Mouse (Mus musculus): ENCODE measurements at regions not wholly inside any gene's neighbourhood (a gene's known extent, or its start where the extent isn't known, plus 50 kb on each side); places are given as distances from the start of the nearest gene placed in this dataset.

GRCm38 (mm10) chr6:31240051-31240450 is 158.5 kb upstream of the Mkln1 start:
- H3K36me3 ChIP-seq (ENCODE audit: control insufficient read depth, insufficient read depth, low read length), result no peaks in the 10 kb centered on the region
- ATAC-seq (replicated peaks; ENCODE audit: low FRiP score, low TSS enrichment, low read depth) (no peak), DNase-seq (ENCODE audit: low spot score) (no peak)
- H3K4me1 ChIP-seq (replicated peaks; ENCODE audit: control insufficient read depth, insufficient read depth, low read length), result no peaks in the 10 kb centered on the region
- H3K4me2 ChIP-seq (ENCODE audit: low read length), result no peak overlapping the region
- H3K4me3 ChIP-seq (ENCODE audit: low read depth, low read length), result no peak overlapping the region
- H3K9ac ChIP-seq (ENCODE audit: low read length), result no peak overlapping the region
- H3K27ac ChIP-seq (ENCODE audit: low read depth), result no peak overlapping the region
- 0 out of 2 replicates have a peak, but pooled peaks cover 2% of the 10 kb centered on the region for H3K27me3 ChIP-seq (replicated peaks; ENCODE audit: control insufficient read depth, insufficient read depth, low read length)
- no peaks in the 10 kb centered on the region for H3K9me3 ChIP-seq (ENCODE audit: control insufficient read depth, low read length)
- 10% methylated on average over 9 of the region's 9 CpGs for WGBS

- Histone ChIP-seq H3K9me3 (ENCODE audit: control insufficient read depth, low read length) (no peaks in the 10 kb centered on the region), H3K9ac (ENCODE audit: low read length) (no peak overlapping the region), H3K4me1 (replicated peaks; ENCODE audit: control insufficient read depth, insufficient read depth, low read length) (no peaks in the 10 kb centered on the region), H3K27ac (ENCODE audit: low read depth) (no peak overlapping the region), H3K27me3 (replicated peaks; ENCODE audit: control insufficient read depth, insufficient read depth, low read length) (no peaks in the 10 kb centered on the region), H3K4me2 (ENCODE audit: low read length) (no peak overlapping the region), H3K36me3 (ENCODE audit: control insufficient read depth, insufficient read depth, low read length) (no peaks in the 10 kb centered on the region), H3K4me3 (ENCODE audit: low read depth, low read length) (no peak overlapping the region)
- DNase-seq (ENCODE audit: low spot score) (no peak), ATAC-seq (replicated peaks; ENCODE audit: low FRiP score, low TSS enrichment, low read depth) (no peak)
- 49% methylated on average over 2 of the region's 2 CpGs for WGBS
These were observed 148.0 kb upstream of the Mkln1 start for GRCm38 (mm10) chr6:31250526-31250925.

- peak; percentile 50; the same call in 1 of the 2 replicates for ATAC-seq (replicated peaks; ENCODE audit: low FRiP score, low TSS enrichment, low read depth)
- 21% methylated on average over 15 of the region's 15 CpGs for WGBS
- Histone ChIP-seq H3K27me3 (replicated peaks; ENCODE audit: control insufficient read depth, insufficient read depth, low read length) (no peaks in the 10 kb centered on the region), H3K27ac (ENCODE audit: low read depth) (no peak overlapping the region), H3K9me3 (ENCODE audit: control insufficient read depth, low read length) (no peaks in the 10 kb centered on the region), H3K4me3 (ENCODE audit: low read depth, low read length) (no peak overlapping the region), H3K4me1 (replicated peaks; ENCODE audit: control insufficient read depth, insufficient read depth, low read length) (no peaks in the 10 kb centered on the region), H3K9ac (ENCODE audit: low read length) (no peak overlapping the region), H3K36me3 (ENCODE audit: control insufficient read depth, insufficient read depth, low read length) (no peaks in the 10 kb centered on the region), H3K4me2 (ENCODE audit: low read length) (peak overlapping the region; percentile 37)
- DNase-seq (ENCODE audit: low spot score), result peak; percentile 65
These were observed 145.1 kb upstream of the Mkln1 start for GRCm38 (mm10) chr6:31253251-31253935.

GRCm38 (mm10) chr6:31260645-31261345 is 137.7 kb upstream of the Mkln1 start:
- DNase-seq (ENCODE audit: low spot score) (no peak), ATAC-seq (replicated peaks; ENCODE audit: low FRiP score, low TSS enrichment, low read depth) (no peak)
- H3K36me3 ChIP-seq (ENCODE audit: control insufficient read depth, insufficient read depth, low read length), result no peaks in the 10 kb centered on the region
- H3K4me3 ChIP-seq (ENCODE audit: low read depth, low read length), result no peak overlapping the region
- H3K4me1 ChIP-seq (replicated peaks; ENCODE audit: control insufficient read depth, insufficient read depth, low read length), result no peaks in the 10 kb centered on the region
- WGBS, result 83% methylated on average over 10 of the region's 10 CpGs
- H3K4me2 ChIP-seq (ENCODE audit: low read length), result no peak overlapping the region
- H3K9ac ChIP-seq (ENCODE audit: low read length), result no peak overlapping the region
- no peak overlapping the region for H3K27ac ChIP-seq (ENCODE audit: low read depth)
- H3K9me3 ChIP-seq (ENCODE audit: control insufficient read depth, low read length), result no peaks in the 10 kb centered on the region
- no peaks in the 10 kb centered on the region for H3K27me3 ChIP-seq (replicated peaks; ENCODE audit: control insufficient read depth, insufficient read depth, low read length)

- Histone ChIP-seq H3K4me2 (ENCODE audit: low read length) (no peak overlapping the region), H3K27me3 (replicated peaks; ENCODE audit: control insufficient read depth, insufficient read depth, low read length) (no peaks in the 10 kb centered on the region), H3K9me3 (ENCODE audit: control insufficient read depth, low read length) (no peaks in the 10 kb centered on the region), H3K36me3 (ENCODE audit: control insufficient read depth, insufficient read depth, low read length) (no peaks in the 10 kb centered on the region), H3K4me3 (ENCODE audit: low read depth, low read length) (no peak overlapping the region), H3K9ac (ENCODE audit: low read length) (no peak overlapping the region), H3K4me1 (replicated peaks; ENCODE audit: control insufficient read depth, insufficient read depth, low read length) (no peaks in the 10 kb centered on the region), H3K27ac (ENCODE audit: low read depth) (no peak overlapping the region)
- ATAC-seq (replicated peaks; ENCODE audit: low FRiP score, low TSS enrichment, low read depth) (no peak), DNase-seq (ENCODE audit: low spot score) (no peak)
- 90% methylated on average over 15 of the region's 15 CpGs for WGBS
These were observed 136.6 kb upstream of the Mkln1 start for GRCm38 (mm10) chr6:31261797-31262540.

GRCm38 (mm10) chr6:31262651-31263050 is 135.9 kb upstream of the Mkln1 start:
- ATAC-seq (replicated peaks; ENCODE audit: low FRiP score, low TSS enrichment, low read depth), result no peak
- Histone ChIP-seq H3K9ac (ENCODE audit: low read length) (no peak overlapping the region), H3K36me3 (ENCODE audit: control insufficient read depth, insufficient read depth, low read length) (no peaks in the 10 kb centered on the region), H3K27me3 (replicated peaks; ENCODE audit: control insufficient read depth, insufficient read depth, low read length) (no peaks in the 10 kb centered on the region), H3K9me3 (ENCODE audit: control insufficient read depth, low read length) (no peaks in the 10 kb centered on the region), H3K4me1 (replicated peaks; ENCODE audit: control insufficient read depth, insufficient read depth, low read length) (no peaks in the 10 kb centered on the region), H3K4me2 (ENCODE audit: low read length) (no peak overlapping the region), H3K27ac (ENCODE audit: low read depth) (no peak overlapping the region), H3K4me3 (ENCODE audit: low read depth, low read length) (no peak overlapping the region)
- no peak for DNase-seq (ENCODE audit: low spot score)
- WGBS, result 84% methylated on average over 8 of the region's 8 CpGs

- WGBS, result 86% methylated on average over 6 of the region's 6 CpGs
- Histone ChIP-seq H3K9ac (ENCODE audit: low read length) (no peak overlapping the region), H3K4me1 (replicated peaks; ENCODE audit: control insufficient read depth, insufficient read depth, low read length) (no peaks in the 10 kb centered on the region), H3K36me3 (ENCODE audit: control insufficient read depth, insufficient read depth, low read length) (no peaks in the 10 kb centered on the region), H3K27me3 (replicated peaks; ENCODE audit: control insufficient read depth, insufficient read depth, low read length) (no peaks in the 10 kb centered on the region), H3K9me3 (ENCODE audit: control insufficient read depth, low read length) (no peaks in the 10 kb centered on the region), H3K4me3 (ENCODE audit: low read depth, low read length) (no peak overlapping the region), H3K4me2 (ENCODE audit: low read length) (no peak overlapping the region), H3K27ac (ENCODE audit: low read depth) (no peak overlapping the region)
- no peak for DNase-seq (ENCODE audit: low spot score)
- ATAC-seq (replicated peaks; ENCODE audit: low FRiP score, low TSS enrichment, low read depth), result no peak
These were observed 134.7 kb upstream of the Mkln1 start for GRCm38 (mm10) chr6:31263821-31264220.

- ATAC-seq (replicated peaks; ENCODE audit: low FRiP score, low TSS enrichment, low read depth) (no peak), DNase-seq (ENCODE audit: low spot score) (no peak)
- Histone ChIP-seq H3K9me3 (ENCODE audit: control insufficient read depth, low read length) (no peaks in the 10 kb centered on the region), H3K36me3 (ENCODE audit: control insufficient read depth, insufficient read depth, low read length) (no peaks in the 10 kb centered on the region), H3K27ac (ENCODE audit: low read depth) (no peak overlapping the region), H3K9ac (ENCODE audit: low read length) (no peak overlapping the region), H3K27me3 (replicated peaks; ENCODE audit: control insufficient read depth, insufficient read depth, low read length) (no peaks in the 10 kb centered on the region), H3K4me3 (ENCODE audit: low read depth, low read length) (no peak overlapping the region), H3K4me1 (replicated peaks; ENCODE audit: control insufficient read depth, insufficient read depth, low read length) (no peaks in the 10 kb centered on the region), H3K4me2 (ENCODE audit: low read length) (no peak overlapping the region)
- 62% methylated on average over 17 of the region's 17 CpGs for WGBS
These were observed 132.0 kb upstream of the Mkln1 start for GRCm38 (mm10) chr6:31266441-31267040.

All from intestine, embryonic 14.5 days (tissue).